Comparison of ENCODE assay signal across 16 mouse cellular contexts in the genomic region with DNA sequence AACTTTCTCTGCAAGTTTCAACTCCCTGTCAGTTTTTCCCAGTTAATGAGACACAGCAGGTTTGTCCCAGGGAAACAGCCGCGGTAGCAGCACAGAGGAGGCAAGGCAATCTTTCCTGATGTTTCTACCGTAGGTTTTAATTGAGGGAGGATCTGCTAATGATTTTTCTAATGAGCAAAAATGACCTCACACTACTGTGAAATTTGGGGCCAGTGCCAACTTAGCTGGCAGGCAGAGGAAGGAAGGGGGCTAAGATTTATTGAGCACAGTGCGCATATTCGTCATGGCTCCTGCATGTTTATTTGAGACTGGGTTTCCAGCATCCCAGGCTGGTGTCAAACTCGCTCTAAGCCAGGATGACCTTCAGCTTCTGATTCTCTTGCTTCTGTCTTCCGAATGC.
"Had no signal": no experiment of that assay in that cellular context is flagged by ENCODE, and none has a peak within 500 bp of the region (broad histone marks: within the 10 kb centered on the region; RNA-seq: fewer than 3 reads in every experiment).

No protein-coding gene starts in this region.

- H3K4me1 ChIP-seq: limb, embryonic 12.5 days; liver, embryonic 13.5 days; lung, embryonic 15.5 days; megakaryocyte, embryonic 14.5 days; midbrain, embryonic 13.5 days had no signal

- H3K27me3 ChIP-seq: limb, embryonic 12.5 days; liver, embryonic 13.5 days; lung, embryonic 15.5 days; megakaryocyte, embryonic 14.5 days; midbrain, embryonic 13.5 days; neural tube, embryonic 13.5 days had no signal

- H3K36me3 ChIP-seq: limb, embryonic 12.5 days; liver, embryonic 13.5 days; lung, embryonic 15.5 days; midbrain, embryonic 13.5 days; neural tube, embryonic 13.5 days had no signal

- H3K9me3 ChIP-seq: limb, embryonic 12.5 days; lung, embryonic 15.5 days; midbrain, embryonic 13.5 days; neural tube, embryonic 13.5 days had no signal

- DNase-seq: kidney, adult 18-20 months; kidney, postnatal 25 days; liver; liver, embryonic 13.5 days; liver, postnatal 0 days; lung, postnatal 14 days; spleen, adult 18-20 months; thymus, adult 18-20 months; thymus, postnatal 14 days had no signal

- H3K27ac ChIP-seq: left cerebral cortex, adult 2 months; limb, embryonic 12.5 days; liver, embryonic 13.5 days; lung, embryonic 15.5 days; macrophage; midbrain, embryonic 13.5 days; neural tube, embryonic 13.5 days had no signal

- H3K4me2 ChIP-seq: limb, embryonic 12.5 days; liver, embryonic 13.5 days; lung, embryonic 15.5 days; midbrain, embryonic 13.5 days; neural tube, embryonic 13.5 days had no signal

- H3K4me3 ChIP-seq: left cerebral cortex, adult 2 months; limb, embryonic 12.5 days; liver, embryonic 13.5 days; lung, embryonic 15.5 days; megakaryocyte, embryonic 14.5 days; midbrain, embryonic 13.5 days; neural tube, embryonic 13.5 days had no signal

- H3K9ac ChIP-seq: limb, embryonic 12.5 days; liver, embryonic 13.5 days; liver, postnatal 0 days; lung, embryonic 15.5 days; midbrain, embryonic 13.5 days; neural tube, embryonic 13.5 days had no signal

- ATAC-seq: liver, postnatal 0 days; midbrain, embryonic 13.5 days had no signal
